Mouse (Mus musculus) olfactory bulb, adult 2 months (tissue): ENCODE data around the gene Aldh1a1.

ENCODE experiments used
- CTCF ChIP-seq: fragments of 200-500 bp; IDR thresholded peaks from 2 replicates; pipeline ENCODE4 v1.5.1; 2012; ENCODE audit warnings: low read depth, mild to moderate bottlenecking, low read length, moderate library complexity; ENCODE audit not compliant: insufficient read depth
- POLR2A ChIP-seq: fragments of 200-500 bp; IDR thresholded peaks from 2 replicates; pipeline ENCODE4 v1.6.1; 2012; ENCODE audit warnings: mild to moderate bottlenecking, low read depth, low read length, moderate library complexity; ENCODE audit not compliant: insufficient read depth

DNA sequence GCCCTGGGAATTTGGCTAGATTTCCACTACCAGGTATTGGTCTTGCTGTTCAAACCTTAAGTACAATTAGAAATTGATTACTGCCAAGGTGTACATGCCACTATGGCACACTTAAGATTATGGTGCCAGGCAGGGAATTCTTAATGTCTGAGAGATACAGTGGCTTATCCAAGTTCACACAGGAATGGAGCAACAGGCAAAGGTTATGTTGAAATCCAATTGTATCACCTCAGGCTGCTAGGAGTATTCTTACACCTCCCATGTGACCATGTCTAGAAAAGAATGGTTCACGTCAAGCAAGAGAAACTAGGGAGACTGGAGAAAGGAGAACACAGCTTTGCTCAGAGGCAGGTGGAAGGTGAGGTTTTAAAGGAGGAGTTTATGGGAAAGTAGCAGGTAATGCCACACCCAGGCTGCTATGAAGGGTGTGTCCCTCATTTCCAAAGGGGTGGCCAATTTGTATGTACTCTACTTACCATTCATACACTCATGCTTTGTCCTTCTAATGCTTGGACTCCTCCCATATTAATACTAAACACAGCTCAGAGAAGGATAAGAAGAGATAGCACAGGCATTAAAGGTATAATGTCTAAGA, 160.7 kb downstream of the Aldh1a1 start:
- TF ChIP-seq POLR2A (no peak), CTCF (no peak)
